Mouse (Mus musculus) hindbrain, embryonic 11.5 days (tissue): Measurements from ENCODE around the gene Skp2. TPM values are rescaled to one million over a fixed set of nuclear protein-coding genes. Genes with fewer than 3 reads are reported as not detected.

Source experiments
- ATAC-seq: fragments of 200-750 bp; cut with Nextera tagmentation; 2 replicates; pipeline ENCODE4 v1.8.0; 2017; ENCODE audit warnings: mild to moderate bottlenecking, moderate TSS enrichment, moderate library complexity; ENCODE audit not compliant: low FRiP score
- DNase-seq: peaks from one replicate; pipeline ENCODE4 v3.0.0-alpha.2; 2015; ENCODE audit warnings: low spot score
- H3K27ac ChIP-seq: fragments of 300-500 bp; sonication (generic); 2 replicates; pipeline ENCODE4 v1.5.1; 2014; ENCODE audit warnings: mild to moderate bottlenecking, low read depth, low read length
- H3K27me3 ChIP-seq: fragments of 300-500 bp; sonication (generic); 2 replicates; pipeline ENCODE4 v1.6.1; 2014; ENCODE audit warnings: mild to moderate bottlenecking, low read length, moderate library complexity, mixed read lengths; ENCODE audit not compliant: control insufficient read depth, insufficient read depth
- H3K36me3 ChIP-seq: fragments of 300-500 bp; sonication (generic); 2 replicates; pipeline ENCODE4 v1.6.1; 2014; ENCODE audit warnings: mild to moderate bottlenecking, low read length, moderate library complexity, mixed read lengths; ENCODE audit not compliant: control insufficient read depth, insufficient read depth
- H3K4me1 ChIP-seq: fragments of 300-500 bp; sonication (generic); replicated peaks from 2 replicates; pipeline ENCODE4 v1.6.1; 2014; ENCODE audit warnings: low read length, mixed read lengths; ENCODE audit not compliant: control insufficient read depth, insufficient read depth
- H3K4me2 ChIP-seq: fragments of 300-500 bp; sonication (generic); replicated peaks from 2 replicates; pipeline ENCODE4 v1.6.1; 2014; ENCODE audit warnings: mild to moderate bottlenecking, low read depth, low read length
- H3K4me3 ChIP-seq: fragments of 300-500 bp; sonication (generic); 2 replicates; pipeline ENCODE4 v1.5.1; 2014; ENCODE audit warnings: low read depth, low read length
- H3K9ac ChIP-seq: fragments of 300-500 bp; sonication (generic); 2 replicates; pipeline ENCODE4 v1.6.1; 2014; ENCODE audit warnings: low read depth, low read length
- H3K9me3 ChIP-seq: fragments of 300-500 bp; sonication (generic); 2 replicates; pipeline ENCODE4 v1.6.1; 2016; ENCODE audit warnings: low read length; ENCODE audit not compliant: control insufficient read depth
- WGBS: fragments of 180-500 bp; shearing (Covaris S2); extraction: QIAGEN DNeasy Blood & Tissue Kit; methylation state at CpG from one replicate; pipeline ENCODE4 v1.1.7; 2014; 5-methylcytosine and 5-hydroxymethylcytosine counted together
- polyA plus RNA-seq: library from polyadenylated mRNA; unstranded; fragments of >200 nt; fragmentation: Nextera tagmentation; extraction: Ambion mirVana; gene quantifications from 2 replicates; pipeline ENCODE4 v1.2.1, GENCODE M21; 2014

Gene Skp2
- polyA plus RNA-seq, 1 experiment from 2014 or later: 95.9 TPM

- H3K27me3 ChIP-seq: no peaks in the 10 kb centered on the region
- H3K9ac ChIP-seq: no peak overlapping the region
- 74% methylated on average over 14 of the region's 14 CpGs for WGBS
- no peaks in the 10 kb centered on the region for H3K9me3 ChIP-seq
- no peak overlapping the region for H3K4me3 ChIP-seq
- no peaks in the 10 kb centered on the region for H3K36me3 ChIP-seq
- no peak for DNase-seq
- ATAC-seq: no peak
- H3K4me2 ChIP-seq: no peak overlapping the region
- H3K27ac ChIP-seq: no peak overlapping the region
- peaks cover 2% of the 10 kb centered on the region for H3K4me1 ChIP-seq
Observed at GRCm38 (mm10) chr15:9075608-9076200, 79.5 kb downstream of the Skp2 start.

DNA sequence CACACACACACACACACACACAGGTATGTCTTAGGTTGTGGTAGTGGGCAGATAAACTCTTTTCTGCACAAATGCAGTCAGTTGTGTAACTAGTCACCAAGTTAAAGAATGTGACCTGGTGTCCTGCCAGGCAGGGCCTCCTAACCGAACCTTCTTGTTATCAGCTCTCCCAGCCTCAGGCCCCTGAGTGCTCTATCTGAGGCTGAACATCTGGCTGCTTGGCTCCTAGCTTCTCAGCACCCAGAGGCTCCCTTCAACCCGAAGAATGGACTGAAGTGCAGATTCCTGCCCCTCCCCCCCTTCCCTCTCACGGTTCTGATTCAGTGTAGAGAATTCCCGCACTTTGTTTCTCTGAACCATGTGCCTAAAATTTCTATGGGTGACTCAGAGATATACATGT lies 80.6 kb downstream of the Skp2 start:
- WGBS: 15% methylated on average over 4 of the region's 4 CpGs
- Histone ChIP-seq H3K36me3 (no peaks in the 10 kb centered on the region), H3K27me3 (no peaks in the 10 kb centered on the region), H3K9ac (0 out of 2 replicates have a peak overlapping the region, but pooled peaks have one; percentile 19), H3K4me3 (no peak overlapping the region), H3K4me1 (peaks cover 2% of the 10 kb centered on the region), H3K4me2 (no peak overlapping the region), H3K27ac (no peak overlapping the region), H3K9me3 (no peaks in the 10 kb centered on the region)
- DNase-seq: no peak
- ATAC-seq: no peak

DNA sequence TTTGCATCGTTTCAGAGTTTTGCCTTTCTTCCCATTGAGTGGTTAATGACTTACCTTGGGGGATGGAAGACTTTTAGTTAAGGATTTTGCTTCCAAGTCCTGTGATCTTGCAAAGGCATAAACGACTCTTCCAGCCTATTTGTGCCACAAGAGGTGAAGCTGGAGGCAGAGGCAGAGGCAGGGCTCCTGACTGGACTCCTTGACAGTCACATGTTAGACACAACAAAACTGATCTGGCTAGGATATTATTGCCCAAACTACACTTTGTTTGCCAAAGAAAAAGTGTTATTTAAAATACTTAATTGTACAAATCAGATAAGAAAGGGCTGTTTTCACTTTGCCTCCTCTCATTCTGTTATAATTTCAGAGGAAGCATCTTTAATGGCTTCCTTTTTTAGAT lies 81.1 kb downstream of the Skp2 start:
- no peak overlapping the region for H3K4me2 ChIP-seq
- H3K4me1 ChIP-seq: peaks cover 2% of the 10 kb centered on the region
- WGBS: 35% methylated on average over 2 of the region's 2 CpGs

GRCm38 (mm10) chr15:9073684-9074083 lies 81.5 kb downstream of the Skp2 start:
- DNase-seq: no peak
- Histone ChIP-seq H3K4me3 (no peak overlapping the region), H3K36me3 (no peaks in the 10 kb centered on the region), H3K9ac (no peak overlapping the region), H3K27ac (no peak overlapping the region), H3K4me2 (no peak overlapping the region), H3K9me3 (no peaks in the 10 kb centered on the region), H3K4me1 (peaks cover 2% of the 10 kb centered on the region), H3K27me3 (no peaks in the 10 kb centered on the region)
- no peak for ATAC-seq
- 89% methylated on average over 5 of the region's 5 CpGs for WGBS

More for the DNA sequence above, 81.1 kb downstream of the Skp2 start:
- DNase-seq (no peak), ATAC-seq (no peak)
- Histone ChIP-seq H3K9me3 (no peaks in the 10 kb centered on the region), H3K4me3 (no peak overlapping the region), H3K36me3 (no peaks in the 10 kb centered on the region), H3K27me3 (no peaks in the 10 kb centered on the region), H3K27ac (no peak overlapping the region), H3K9ac (no peak overlapping the region)

DNA sequence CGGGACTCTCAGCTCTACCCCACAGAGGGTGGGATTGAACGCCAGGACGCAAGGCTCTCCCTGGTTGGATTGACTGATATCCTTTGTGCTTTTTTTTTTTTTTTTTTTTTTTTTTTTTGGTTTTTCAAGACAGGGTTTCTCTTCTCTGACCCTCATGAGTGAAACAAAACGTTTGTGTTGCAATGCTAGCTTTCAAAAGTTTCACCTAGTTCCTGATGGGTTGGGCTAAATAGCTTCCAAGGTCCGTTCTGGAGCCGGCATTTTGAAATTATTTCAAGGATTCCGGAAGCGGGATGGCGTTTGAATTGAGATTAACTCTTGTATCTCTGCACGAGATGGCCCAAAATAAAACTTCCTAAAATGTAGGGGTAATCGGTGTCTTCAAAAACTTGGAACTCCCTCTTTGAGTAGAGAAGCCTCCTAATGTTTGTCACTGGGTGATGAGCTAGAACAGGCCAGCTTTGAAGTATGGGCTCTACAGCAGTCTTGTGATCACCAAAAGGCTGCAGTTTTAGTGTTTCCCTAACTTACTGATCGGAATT lies 82.1 kb downstream of the Skp2 start:
- no peak for DNase-seq
- no peaks in the 10 kb centered on the region for H3K9me3 ChIP-seq
- H3K27me3 ChIP-seq: no peaks in the 10 kb centered on the region
- no peak overlapping the region for H3K27ac ChIP-seq
- H3K4me2 ChIP-seq: peak overlapping the region; percentile 65; the same call in 1 of the 2 replicates
- H3K9ac ChIP-seq: no peak overlapping the region
- H3K4me3 ChIP-seq: peak overlapping the region; percentile 89; the same call in 1 of the 2 replicates
- peaks cover 2% of the 10 kb centered on the region for H3K4me1 ChIP-seq
- no peak for ATAC-seq
- WGBS: 56% methylated on average over 12 of the region's 12 CpGs
- H3K36me3 ChIP-seq: no peaks in the 10 kb centered on the region

DNA sequence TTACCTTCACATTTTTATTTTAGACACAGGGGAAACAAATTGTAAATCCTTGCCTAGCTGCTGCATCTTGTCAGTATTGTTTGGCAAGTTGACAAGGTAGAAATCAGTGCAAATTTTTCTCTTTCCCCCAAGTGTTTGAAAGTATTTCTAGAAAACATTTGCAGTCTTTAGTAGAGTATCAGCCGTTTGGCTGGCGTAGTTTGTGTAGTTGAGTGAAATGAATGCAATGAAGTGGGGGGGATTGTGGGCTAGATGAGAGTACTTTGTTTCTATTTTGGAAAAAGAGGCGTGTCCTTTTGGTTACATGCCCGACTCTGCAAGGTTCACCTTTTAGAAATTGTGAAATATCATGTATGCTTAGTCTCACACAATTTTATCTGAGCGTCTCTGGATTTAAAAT lies 82.6 kb downstream of the Skp2 start:
- Histone ChIP-seq H3K4me3 (peak overlapping the region; percentile 89), H3K9me3 (no peaks in the 10 kb centered on the region), H3K27ac (no peak overlapping the region), H3K9ac (no peak overlapping the region), H3K4me1 (peaks cover 2% of the 10 kb centered on the region), H3K4me2 (peak overlapping the region; percentile 65), H3K27me3 (no peaks in the 10 kb centered on the region), H3K36me3 (no peaks in the 10 kb centered on the region)
- 37% methylated on average over 5 of the region's 5 CpGs for WGBS
- no peak for ATAC-seq
- no peak for DNase-seq

DNA sequence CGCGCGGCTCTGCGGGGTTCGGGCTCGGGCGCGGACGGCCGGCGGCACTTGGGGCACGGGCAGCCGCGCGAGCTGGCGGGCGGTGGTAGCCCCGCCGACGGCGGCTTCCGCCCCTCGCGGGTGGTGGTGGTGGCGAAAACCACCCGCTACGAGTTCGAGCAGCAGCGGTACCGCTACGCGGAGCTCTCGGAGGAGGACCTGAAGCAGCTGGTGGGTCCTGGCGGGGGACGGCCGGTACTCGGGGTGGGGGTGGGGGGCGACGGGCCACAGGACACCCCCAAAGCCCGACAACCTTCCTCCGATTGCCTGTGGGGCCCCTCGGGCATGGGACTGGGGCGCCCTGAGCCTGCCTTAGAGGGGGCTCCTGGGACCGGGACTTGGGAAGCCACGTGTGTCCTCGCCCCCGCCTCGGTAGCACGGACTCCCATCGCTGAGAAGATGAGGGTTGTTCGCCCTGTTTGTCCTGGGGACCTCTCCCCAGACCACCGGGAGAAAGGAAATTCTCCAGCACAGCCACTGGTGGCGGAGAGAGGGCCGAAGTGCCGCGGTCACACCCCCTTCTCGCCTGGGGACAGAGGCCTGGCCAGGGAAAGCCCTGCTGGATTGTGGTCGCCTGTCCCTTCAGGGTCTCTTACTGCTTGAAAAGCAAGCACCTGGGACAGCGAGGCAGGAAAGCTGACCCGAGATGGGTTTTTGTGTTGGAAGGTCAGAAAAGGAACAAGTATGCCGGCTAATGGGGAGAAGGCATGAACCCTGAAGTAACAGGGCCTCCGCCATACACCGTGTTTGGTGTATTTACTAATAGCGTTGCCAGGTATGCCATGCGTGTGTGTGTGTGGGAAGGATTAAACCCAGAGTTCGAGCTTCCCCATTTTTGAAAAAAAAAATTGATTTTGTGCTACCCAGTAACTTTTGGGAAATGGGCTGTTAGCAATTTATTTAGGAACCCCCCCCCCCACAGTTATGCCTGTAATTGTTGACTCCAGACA lies 83.4 kb downstream of the Skp2 start:
- H3K36me3 ChIP-seq: no peaks in the 10 kb centered on the region
- H3K9ac ChIP-seq: peak overlapping the region; percentile 93
- no peaks in the 10 kb centered on the region for H3K27me3 ChIP-seq
- ATAC-seq (peak; percentile 47), DNase-seq (peak; percentile 73)
- H3K4me1 ChIP-seq: peaks cover 2% of the 10 kb centered on the region
- H3K9me3 ChIP-seq: no peaks in the 10 kb centered on the region
- H3K4me3 ChIP-seq: peak overlapping the region; percentile 89
- 1% methylated on average over 46 of the region's 66 CpGs for WGBS
- peak overlapping the region; percentile 81 for H3K27ac ChIP-seq
- H3K4me2 ChIP-seq: peak overlapping the region; percentile 65

- Histone ChIP-seq H3K4me1 (peaks cover 2% of the 10 kb centered on the region), H3K4me2 (peak within 1 kb of the TSS; percentile 65), H3K27ac (peak within 1 kb of the TSS; percentile 81), H3K9ac (peak within 1 kb of the TSS; percentile 93), H3K4me3 (peak within 1 kb of the TSS; percentile 89), H3K9me3 (no peaks in the 10 kb centered on the region), H3K27me3 (no peaks in the 10 kb centered on the region), H3K36me3 (no peaks in the 10 kb centered on the region)
- WGBS: under 1% methylated on average over 36 of the region's 54 CpGs
- DNase-seq: peak; percentile 97
- peak; percentile 99 for ATAC-seq
Observed at GRCm38 (mm10) chr15:9070912-9071555, 84.2 kb downstream of the Skp2 start, which contains the start of gene Nadk2. TSS of gene Nadk2 (plus strand) at chr15:9071260.
